Mouse (Mus musculus) erythroblast, embryonic 14.5 days (primary cell): ENCODE results near the gene Apol8.

Experiments used
- GATA1 ChIP-seq: IDR thresholded peaks from 2 replicates; pipeline ENCODE4 v1.6.1; 2012; ENCODE audit warnings: low read length, inconsistent platforms, mixed read lengths
- TAL1 ChIP-seq: IDR thresholded peaks from 3 replicates; pipeline ENCODE4 v1.6.1; 2012; ENCODE audit warnings: low read length, inconsistent platforms, mixed read lengths

DNA sequence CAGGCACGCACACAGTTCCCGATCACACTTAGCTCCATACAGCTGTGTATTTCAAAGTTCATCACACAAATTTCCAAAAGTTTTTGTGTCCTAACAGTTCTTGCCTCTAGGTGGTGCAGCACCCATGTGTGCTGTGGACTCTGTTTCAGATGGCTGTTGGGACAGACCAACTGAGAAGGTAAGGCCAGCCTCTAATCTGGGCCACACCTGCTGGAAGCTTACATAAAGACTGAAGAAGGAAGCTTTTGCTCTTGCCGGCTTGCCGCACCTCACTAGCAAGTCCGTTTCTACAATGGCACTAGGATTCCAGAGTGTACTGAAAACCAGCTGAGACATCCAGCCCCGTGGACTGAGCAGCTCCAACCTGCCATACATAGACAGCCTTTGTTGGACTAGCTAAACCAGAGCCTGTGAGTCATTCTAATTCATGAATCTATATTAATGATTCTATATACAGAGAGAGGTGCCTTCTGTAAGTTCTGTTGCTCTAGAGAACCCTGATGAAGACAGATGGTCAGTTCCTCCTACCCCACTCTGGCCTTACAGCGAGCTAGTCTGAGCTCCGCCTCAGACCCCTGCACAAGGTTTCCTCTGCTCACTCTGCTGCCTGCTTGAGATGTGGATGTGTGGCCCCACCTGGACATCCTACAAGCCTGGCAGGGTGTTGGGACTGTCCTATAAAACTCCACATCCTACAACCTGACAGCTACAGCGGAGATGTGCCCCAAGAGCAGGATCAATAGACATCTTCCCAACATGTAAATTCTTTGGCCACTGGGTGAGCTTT is 16.1 kb downstream of the Apol8 start:
- TF ChIP-seq TAL1 (no peak), GATA1 (no peak)
